Comparison of ENCODE assay signal across 8 mouse cellular contexts in genomic region chr16:5307249-5307605, GRCm38 (mm10). TPM values are rescaled to one million over a fixed set of nuclear protein-coding genes. Genes with fewer than 3 reads are reported as not detected.
A peak's percentile ranks its signal among the peaks of the same experiment; 100 is the strongest.
DNase-seq lines count a peak whose midpoint lies in the region; ATAC-seq and TF ChIP-seq lines count a peak whose summit lies in the region.

No protein-coding gene starts in this region.

- TF ChIP-seq CTCF in midbrain, postnatal 0 days (IDR thresholded peaks at IDR 0.05) = no peak

- peaks cover 16% of the 10 kb centered on the region for H3K27me3 ChIP-seq in kidney, embryonic 15.5 days
- H3K27me3 ChIP-seq in embryonic facial prominence, embryonic 10.5 days (replicated peaks; ENCODE audit: low read depth, poor library complexity, severe bottlenecking) = peaks cover 29% of the 10 kb centered on the region
- peaks cover 9% of the 10 kb centered on the region; the same call in 1 of the 2 replicates for H3K27me3 ChIP-seq in hindbrain, embryonic 14.5 days (ENCODE audit: control insufficient read depth, insufficient read depth, low read length)
- no peaks in the 10 kb centered on the region; the same call in 1 of the 2 replicates for H3K27me3 ChIP-seq in midbrain, postnatal 0 days (ENCODE audit: insufficient read depth, low read length)

- no peak overlapping the region for H3K27ac ChIP-seq in kidney, embryonic 15.5 days
- H3K27ac ChIP-seq in embryonic facial prominence, embryonic 10.5 days (replicated peaks) = no peak overlapping the region
- H3K27ac ChIP-seq in hindbrain, embryonic 14.5 days = no peak overlapping the region
- no peak overlapping the region for H3K27ac ChIP-seq in midbrain, postnatal 0 days (ENCODE audit: low read depth, low read length)

- no peak for DNase-seq in kidney, postnatal 4 days
- DNase-seq in embryonic facial prominence, embryonic 10.5 days (ENCODE audit: low spot score) = no peak
- no peak for DNase-seq in hindbrain, embryonic 14.5 days (ENCODE audit: low spot score)
- DNase-seq in midbrain, postnatal 0 days (ENCODE audit: low spot score) = no peak
- no peak for DNase-seq in urinary bladder, adult 18-20 months (ENCODE audit: low spot score in 2 of 2)
- no peak for DNase-seq in gastrocnemius, postnatal 25 days
- DNase-seq in gastrocnemius, adult 18-20 months (ENCODE audit: low spot score) = no peak

- H3K36me3 ChIP-seq in kidney, embryonic 15.5 days = no peaks in the 10 kb centered on the region
- H3K36me3 ChIP-seq in embryonic facial prominence, embryonic 10.5 days (replicated peaks) = no peaks in the 10 kb centered on the region
- H3K36me3 ChIP-seq in hindbrain, embryonic 14.5 days (replicated peaks; ENCODE audit: control insufficient read depth, insufficient read depth) = no peaks in the 10 kb centered on the region
- no peaks in the 10 kb centered on the region for H3K36me3 ChIP-seq in midbrain, postnatal 0 days (ENCODE audit: insufficient read depth, low read length)

- WGBS in kidney, embryonic 15.5 days = 69% methylated on average over 7 of the region's 7 CpGs
- 68% methylated on average over 7 of the region's 7 CpGs for WGBS in embryonic facial prominence, embryonic 10.5 days
- WGBS in hindbrain, embryonic 14.5 days = 69% methylated on average over 7 of the region's 7 CpGs
- WGBS in midbrain, postnatal 0 days = 60% methylated on average over 7 of the region's 7 CpGs

- peak overlapping the region; percentile 91 for H3K4me2 ChIP-seq in kidney, embryonic 15.5 days
- H3K4me2 ChIP-seq in hindbrain, embryonic 14.5 days (replicated peaks) = peak overlapping the region; percentile 85
- H3K4me2 ChIP-seq in midbrain, postnatal 0 days (ENCODE audit: low read depth, low read length, poor library complexity, severe bottlenecking) = peak overlapping the region; percentile 90

- H3K4me3 ChIP-seq in kidney, embryonic 15.5 days (replicated peaks) = peak overlapping the region; percentile 44
- peak overlapping the region; percentile 61 for H3K4me3 ChIP-seq in embryonic facial prominence, embryonic 10.5 days
- peak overlapping the region; percentile 39 for H3K4me3 ChIP-seq in hindbrain, embryonic 14.5 days (replicated peaks; ENCODE audit: low read length)
- H3K4me3 ChIP-seq in midbrain, postnatal 0 days (ENCODE audit: low read depth, low read length) = peak overlapping the region; percentile 46

- H3K9me3 ChIP-seq in kidney, embryonic 15.5 days (replicated peaks) = no peaks in the 10 kb centered on the region
- no peaks in the 10 kb centered on the region for H3K9me3 ChIP-seq in embryonic facial prominence, embryonic 10.5 days
- H3K9me3 ChIP-seq in hindbrain, embryonic 14.5 days (ENCODE audit: control insufficient read depth, low read length) = no peaks in the 10 kb centered on the region
- H3K9me3 ChIP-seq in midbrain, postnatal 0 days (ENCODE audit: low read length) = no peaks in the 10 kb centered on the region

- peak; percentile 19; the same call in 1 of the 2 replicates for ATAC-seq in kidney, embryonic 15.5 days (replicated peaks; ENCODE audit: low FRiP score)
- ATAC-seq in hindbrain, embryonic 14.5 days (ENCODE audit: low FRiP score) = no peak
- ATAC-seq in midbrain, postnatal 0 days (ENCODE audit: low FRiP score) = peak; percentile 20; the same call in 1 of the 2 replicates

- 0 out of 2 replicates have a peak overlapping the region, but pooled peaks have one; percentile 41 for H3K9ac ChIP-seq in kidney, embryonic 15.5 days
- peak overlapping the region; percentile 63 for H3K9ac ChIP-seq in hindbrain, embryonic 14.5 days
- peak overlapping the region; percentile 46 for H3K9ac ChIP-seq in midbrain, postnatal 0 days (replicated peaks; ENCODE audit: low read length, poor library complexity, severe bottlenecking)

- peaks cover 6% of the 10 kb centered on the region for H3K4me1 ChIP-seq in kidney, embryonic 15.5 days
- peaks cover 8% of the 10 kb centered on the region for H3K4me1 ChIP-seq in embryonic facial prominence, embryonic 10.5 days
- peaks cover 4% of the 10 kb centered on the region; the same call in 1 of the 2 replicates for H3K4me1 ChIP-seq in hindbrain, embryonic 14.5 days (replicated peaks; ENCODE audit: control insufficient read depth, insufficient read depth, low read length)
- no peaks in the 10 kb centered on the region for H3K4me1 ChIP-seq in midbrain, postnatal 0 days (ENCODE audit: insufficient read depth, low read length)

RNA-seq across cellular contexts. Expression of gene Eef2kmt, which starts 51.4 kb away (rescaled TPM):
- polyA plus RNA-seq in kidney, embryonic 15.5 days (2015; fragmentation: Nextera tagmentation; extraction: Ambion mirVana) = 26.4 and 31.9 TPM in 2 replicates
- polyA plus RNA-seq in embryonic facial prominence, embryonic 10.5 days (2016; fragmentation: Nextera tagmentation; extraction: Ambion mirVana) = 14.7 and 19.4 TPM in 2 replicates
- 7.1 and 10.7 TPM in 2 replicates for polyA plus RNA-seq in hindbrain, embryonic 14.5 days (2014; fragmentation: Nextera tagmentation; extraction: Ambion mirVana)
- total RNA-seq in midbrain, postnatal 0 days (2014; rRNA removed) = 5.8 and 7.1 TPM in 2 replicates
- polyA plus RNA-seq in midbrain, postnatal 0 days (2015; fragmentation: Nextera tagmentation; extraction: Ambion mirVana) = 6.1 and 6.2 TPM in 2 replicates
- 1 to 10 TPM; 7.2 to 8.0 TPM for total RNA-seq in gastrocnemius, postnatal 25 days (2021)
- total RNA-seq in gastrocnemius, adult 18-20 months (2021) = 1 to 10 TPM; 6.5 to 6.9 TPM
